Mouse (Mus musculus): ENCODE data around the gene H2al1e.

DNA sequence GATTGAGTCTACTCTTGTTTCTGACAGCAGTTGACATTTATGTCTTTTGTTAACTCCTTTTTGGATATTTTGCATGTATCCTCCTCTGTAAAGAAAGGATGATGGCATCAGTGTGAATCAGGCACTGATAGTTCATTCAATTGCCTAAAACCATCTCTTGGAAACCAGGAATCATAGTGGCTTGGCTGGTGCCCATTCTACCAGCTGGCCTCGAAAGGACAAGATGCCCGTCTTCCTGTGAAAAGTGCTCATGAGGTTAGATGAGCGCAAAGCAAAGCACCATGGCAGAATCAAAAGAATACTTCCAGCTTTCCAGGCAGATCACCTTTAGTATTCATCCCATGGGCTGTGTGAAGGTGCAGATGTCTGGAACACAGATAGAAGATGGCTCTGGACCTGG lies 35.0 kb downstream of the H2al1e start:
- no peak for TF ChIP-seq CTCF (IDR thresholded peaks at IDR 0.05; ENCODE audit: low read depth)
- TF ChIP-seq EP300 (IDR thresholded peaks at IDR 0.05; ENCODE audit: low read depth) = no peak
